In genomic region chr11:100968501-100968900, GRCm38 (mm10) we compare ENCODE assay signal across 8 mouse cellular contexts. TPM values are rescaled to one million over a fixed set of nuclear protein-coding genes. Genes with fewer than 3 reads are reported as not detected.
DNase-seq lines count a peak whose midpoint lies in the region; ATAC-seq and TF ChIP-seq lines count a peak whose summit lies in the region.

No protein-coding gene starts in this region.

- H3K27me3 ChIP-seq in heart, embryonic 11.5 days (ENCODE audit: control insufficient read depth, insufficient read depth, low read length), result no peaks in the 10 kb centered on the region
- H3K27me3 ChIP-seq in midbrain, postnatal 0 days (ENCODE audit: insufficient read depth, low read length), result peaks cover 54% of the 10 kb centered on the region
- H3K27me3 ChIP-seq in midbrain, embryonic 10.5 days (ENCODE audit: low read depth, poor library complexity, severe bottlenecking), result peaks cover 100% of the 10 kb centered on the region
- H3K27me3 ChIP-seq in intestine, embryonic 16.5 days (replicated peaks; ENCODE audit: control insufficient read depth, insufficient read depth, low read length), result no peaks in the 10 kb centered on the region
- no peaks in the 10 kb centered on the region for H3K27me3 ChIP-seq in stomach, embryonic 15.5 days (replicated peaks)

- H3K4me3 ChIP-seq in heart, embryonic 11.5 days (ENCODE audit: low read depth, low read length), result peak overlapping the region; percentile 85
- peak overlapping the region; percentile 41 for H3K4me3 ChIP-seq in midbrain, postnatal 0 days (ENCODE audit: low read depth, low read length)
- no peak overlapping the region for H3K4me3 ChIP-seq in midbrain, embryonic 10.5 days
- peak overlapping the region; percentile 77 for H3K4me3 ChIP-seq in intestine, embryonic 16.5 days (ENCODE audit: low read length)
- H3K4me3 ChIP-seq in stomach, embryonic 15.5 days (replicated peaks), result peak overlapping the region; percentile 75

- DNase-seq in heart, adult 8-10 months (ENCODE audit: low spot score), result no peak
- no peak for DNase-seq in midbrain, postnatal 0 days (ENCODE audit: low spot score)
- no peak for DNase-seq in midbrain, embryonic 10.5 days (ENCODE audit: low spot score)
- no peak for DNase-seq in ovary, postnatal 10 days (ENCODE audit: low spot score)
- no peak for DNase-seq in cerebellum, adult 9-10 months

- TF ChIP-seq CTCF in midbrain, postnatal 0 days (IDR thresholded peaks at IDR 0.05), result no peak

- 0 out of 2 replicates have a peak, but pooled peaks cover 2% of the 10 kb centered on the region for H3K36me3 ChIP-seq in heart, embryonic 11.5 days (ENCODE audit: control insufficient read depth, insufficient read depth, low read length)
- no peaks in the 10 kb centered on the region for H3K36me3 ChIP-seq in midbrain, postnatal 0 days (ENCODE audit: insufficient read depth, low read length)
- no peaks in the 10 kb centered on the region for H3K36me3 ChIP-seq in midbrain, embryonic 10.5 days
- H3K36me3 ChIP-seq in intestine, embryonic 16.5 days (ENCODE audit: control insufficient read depth, insufficient read depth, low read length), result no peaks in the 10 kb centered on the region
- H3K36me3 ChIP-seq in stomach, embryonic 15.5 days, result no peaks in the 10 kb centered on the region

- H3K9me3 ChIP-seq in heart, embryonic 11.5 days (replicated peaks; ENCODE audit: control insufficient read depth, low read length), result no peaks in the 10 kb centered on the region
- H3K9me3 ChIP-seq in midbrain, postnatal 0 days (ENCODE audit: low read length), result no peaks in the 10 kb centered on the region
- no peaks in the 10 kb centered on the region for H3K9me3 ChIP-seq in midbrain, embryonic 10.5 days (replicated peaks)
- H3K9me3 ChIP-seq in intestine, embryonic 16.5 days (ENCODE audit: control insufficient read depth, low read length), result no peaks in the 10 kb centered on the region
- no peaks in the 10 kb centered on the region for H3K9me3 ChIP-seq in stomach, embryonic 15.5 days

- H3K4me2 ChIP-seq in heart, embryonic 11.5 days, result peak overlapping the region; percentile 73
- H3K4me2 ChIP-seq in midbrain, postnatal 0 days (ENCODE audit: low read depth, low read length, poor library complexity, severe bottlenecking), result no peak overlapping the region
- peak overlapping the region; percentile 88 for H3K4me2 ChIP-seq in intestine, embryonic 16.5 days (ENCODE audit: low read depth, low read length)
- H3K4me2 ChIP-seq in stomach, embryonic 15.5 days, result peak overlapping the region; percentile 77

- WGBS in heart, embryonic 11.5 days (ENCODE audit: insufficient replicate concordance), result 64% methylated on average over 5 of the region's 5 CpGs
- WGBS in midbrain, postnatal 0 days, result 77% methylated on average over 5 of the region's 5 CpGs
- 76% methylated on average over 5 of the region's 5 CpGs for WGBS in midbrain, embryonic 10.5 days
- WGBS in intestine, embryonic 16.5 days, result 66% methylated on average over 5 of the region's 5 CpGs
- whole genome bisulfite sequencing in stomach, embryonic 15.5 days, result 61% methylated on average over 5 of the region's 5 CpGs

- ATAC-seq in heart, embryonic 11.5 days (replicated peaks; ENCODE audit: insufficient number of reproducible peaks, low FRiP score, low TSS enrichment), result no peak
- no peak for ATAC-seq in midbrain, postnatal 0 days (ENCODE audit: low FRiP score)
- ATAC-seq in intestine, embryonic 16.5 days, result no peak
- ATAC-seq in stomach, embryonic 15.5 days (ENCODE audit: insufficient read depth, low FRiP score, low read depth), result no peak

- peak overlapping the region; percentile 88 for H3K27ac ChIP-seq in heart, embryonic 11.5 days (ENCODE audit: low read depth, low read length)
- no peak overlapping the region for H3K27ac ChIP-seq in midbrain, postnatal 0 days (ENCODE audit: low read depth, low read length)
- no peak overlapping the region for H3K27ac ChIP-seq in midbrain, embryonic 10.5 days (replicated peaks)
- no peak overlapping the region for H3K27ac ChIP-seq in intestine, embryonic 16.5 days (ENCODE audit: low read length)
- peak overlapping the region; percentile 96 for H3K27ac ChIP-seq in stomach, embryonic 15.5 days

- H3K9ac ChIP-seq in heart, embryonic 11.5 days (ENCODE audit: low read depth, low read length), result peak overlapping the region; percentile 94
- H3K9ac ChIP-seq in midbrain, postnatal 0 days (replicated peaks; ENCODE audit: low read length, poor library complexity, severe bottlenecking), result no peak overlapping the region
- H3K9ac ChIP-seq in intestine, embryonic 16.5 days (ENCODE audit: low read depth, low read length), result peak overlapping the region; percentile 85
- peak overlapping the region; percentile 69; the same call in 1 of the 2 replicates for H3K9ac ChIP-seq in stomach, embryonic 15.5 days

- H3K4me1 ChIP-seq in heart, embryonic 11.5 days (ENCODE audit: control insufficient read depth, insufficient read depth, low read length), result peaks cover 51% of the 10 kb centered on the region
- 0 out of 2 replicates have a peak, but pooled peaks cover 5% of the 10 kb centered on the region for H3K4me1 ChIP-seq in midbrain, postnatal 0 days (ENCODE audit: insufficient read depth, low read length)
- peaks cover 20% of the 10 kb centered on the region for H3K4me1 ChIP-seq in midbrain, embryonic 10.5 days
- H3K4me1 ChIP-seq in intestine, embryonic 16.5 days (ENCODE audit: control insufficient read depth, insufficient read depth, low read length), result peaks cover 22% of the 10 kb centered on the region
- peaks cover 54% of the 10 kb centered on the region for H3K4me1 ChIP-seq in stomach, embryonic 15.5 days

RNA-seq across cellular contexts. Expression of gene Cavin1, which starts 2.2 kb away (rescaled TPM):
- polyA plus RNA-seq in heart, embryonic 11.5 days (2014; fragmentation: Nextera tagmentation; extraction: Ambion mirVana), result 113 and 175 TPM in 2 replicates
- 100 to 1,000 TPM; 190 to 247 (median 212) TPM for total RNA-seq in heart, adult 8-10 months (2022)
- 24.8 and 26.0 TPM in 2 replicates for total RNA-seq in midbrain, postnatal 0 days (2014; rRNA removed)
- polyA plus RNA-seq in midbrain, postnatal 0 days (2015; fragmentation: Nextera tagmentation; extraction: Ambion mirVana), result 46.0 and 47.5 TPM in 2 replicates
- 16.7 and 21.8 TPM in 2 replicates for polyA plus RNA-seq in midbrain, embryonic 10.5 days (2016; fragmentation: Nextera tagmentation; extraction: Ambion mirVana)
- 214 and 221 TPM in 2 replicates for polyA plus RNA-seq in intestine, embryonic 16.5 days (2015; fragmentation: Nextera tagmentation; extraction: Ambion mirVana)
- 306 and 329 TPM in 2 replicates for polyA plus RNA-seq in stomach, embryonic 15.5 days (2015; fragmentation: Nextera tagmentation; extraction: Ambion mirVana)

RNA-seq across cellular contexts. Expression of gene Stat3, which starts 29.2 kb away (rescaled TPM):
- polyA plus RNA-seq in heart, embryonic 11.5 days (2014; fragmentation: Nextera tagmentation; extraction: Ambion mirVana), result 45.0 and 49.0 TPM in 2 replicates
- 100 to 1,000 TPM in 1 of 4 experiments, 10 to 100 TPM in 3; 76.6 to 108 (median 91.0) TPM for total RNA-seq in heart, adult 8-10 months (2022)
- total RNA-seq in midbrain, postnatal 0 days (2014; rRNA removed), result 37.8 and 47.1 TPM in 2 replicates
- polyA plus RNA-seq in midbrain, postnatal 0 days (2015; fragmentation: Nextera tagmentation; extraction: Ambion mirVana), result 34.2 and 40.8 TPM in 2 replicates
- polyA plus RNA-seq in midbrain, embryonic 10.5 days (2016; fragmentation: Nextera tagmentation; extraction: Ambion mirVana), result 16.9 and 20.4 TPM in 2 replicates
- polyA plus RNA-seq in intestine, embryonic 16.5 days (2015; fragmentation: Nextera tagmentation; extraction: Ambion mirVana), result 48.9 and 53.2 TPM in 2 replicates
- 44.5 and 46.5 TPM in 2 replicates for polyA plus RNA-seq in stomach, embryonic 15.5 days (2015; fragmentation: Nextera tagmentation; extraction: Ambion mirVana)

RNA-seq across cellular contexts. Expression of gene Atp6v0a1, which starts 40.8 kb away (rescaled TPM):
- 57.1 and 62.2 TPM in 2 replicates for polyA plus RNA-seq in heart, embryonic 11.5 days (2014; fragmentation: Nextera tagmentation; extraction: Ambion mirVana)
- total RNA-seq in heart, adult 8-10 months (2022), result 100 to 1,000 TPM in 1 of 4 experiments, 10 to 100 TPM in 3; 85.0 to 100 (median 88.9) TPM
- total RNA-seq in midbrain, postnatal 0 days (2014; rRNA removed), result 242 and 247 TPM in 2 replicates
- 204 and 210 TPM in 2 replicates for polyA plus RNA-seq in midbrain, postnatal 0 days (2015; fragmentation: Nextera tagmentation; extraction: Ambion mirVana)
- 33.9 and 43.9 TPM in 2 replicates for polyA plus RNA-seq in midbrain, embryonic 10.5 days (2016; fragmentation: Nextera tagmentation; extraction: Ambion mirVana)
- polyA plus RNA-seq in intestine, embryonic 16.5 days (2015; fragmentation: Nextera tagmentation; extraction: Ambion mirVana), result 38.8 and 43.3 TPM in 2 replicates
- polyA plus RNA-seq in stomach, embryonic 15.5 days (2015; fragmentation: Nextera tagmentation; extraction: Ambion mirVana), result 36.6 and 39.7 TPM in 2 replicates

Comparison
In these comparisons a context has a peak if more than half of its experiments do, and no peak if none do; other contexts are left out.
1. H3K27ac ChIP-seq: peak in heart, embryonic 11.5 days (single experiment) and stomach, embryonic 15.5 days (single experiment); none in midbrain, postnatal 0 days (single experiment), midbrain, embryonic 10.5 days (single experiment) and intestine, embryonic 16.5 days (single experiment).